Mouse (Mus musculus) kidney, adult 2 months (tissue): Measurements from ENCODE around the gene Zfp36l2. TPM values are rescaled to one million over a fixed set of nuclear protein-coding genes. Genes with fewer than 3 reads are reported as not detected.

Experiments used
- DNase-seq: peaks from one replicate; pipeline ENCODE4 v3.0.0; 2021
- H3K27ac ChIP-seq: fragments of 200-500 bp; 2 replicates; pipeline ENCODE4 v1.5.1; 2012; ENCODE audit warnings: low read depth, low read length, control low read depth, inconsistent platforms; ENCODE audit not compliant: insufficient read depth
- H3K27me3 ChIP-seq: fragments of 200-500 bp; replicated peaks from 2 replicates; pipeline ENCODE4 v1.6.1; 2012; ENCODE audit warnings: mild to moderate bottlenecking, moderate library complexity, low read length, inconsistent platforms; ENCODE audit not compliant: control insufficient read depth, insufficient read depth
- H3K36me3 ChIP-seq: fragments of 200-500 bp; 2 replicates; pipeline ENCODE4 v1.6.1; 2012; ENCODE audit warnings: mild to moderate bottlenecking, moderate library complexity, low read length, inconsistent platforms; ENCODE audit not compliant: control insufficient read depth, insufficient read depth
- H3K4me1 ChIP-seq: fragments of 200-500 bp; 2 replicates; pipeline ENCODE4 v1.6.1; 2011; ENCODE audit warnings: low read length; ENCODE audit not compliant: control insufficient read depth, insufficient read depth
- H3K4me3 ChIP-seq: fragments of 200-500 bp; 2 replicates; pipeline ENCODE4 v1.5.1; 2011; ENCODE audit warnings: mild to moderate bottlenecking, low read depth, low read length, control low read depth; ENCODE audit not compliant: insufficient read depth
- CTCF ChIP-seq: fragments of 200-500 bp; conservative IDR thresholded peaks from 2 replicates; pipeline ENCODE4 v1.5.1; 2011; ENCODE audit warnings: low read depth, mild to moderate bottlenecking, control low read depth, low read length, moderate library complexity, mixed read lengths; ENCODE audit not compliant: insufficient read depth, insufficient read length
- POLR2A ChIP-seq: fragments of 200-500 bp; IDR thresholded peaks from one replicate; pipeline ENCODE4 v1.6.1; 2011; ENCODE audit warnings: low read depth, low read length, control low read depth
- WGBS: fragments of 180-500 bp; shearing (Covaris S2); methylation state at CpG from one replicate; pipeline ENCODE4 v1.1.7; 2018; 5-methylcytosine and 5-hydroxymethylcytosine counted together
- polyA plus RNA-seq: library from polyadenylated mRNA; depleted of rRNA; stranded (reverse); fragments of >200 nt; gene quantifications from 2 replicates; pipeline ENCODE4 v1.2.3, GENCODE M21; 2012

Zfp36l2 gene
- polyA plus RNA-seq, 1 experiment: 34.3 TPM

DNA sequence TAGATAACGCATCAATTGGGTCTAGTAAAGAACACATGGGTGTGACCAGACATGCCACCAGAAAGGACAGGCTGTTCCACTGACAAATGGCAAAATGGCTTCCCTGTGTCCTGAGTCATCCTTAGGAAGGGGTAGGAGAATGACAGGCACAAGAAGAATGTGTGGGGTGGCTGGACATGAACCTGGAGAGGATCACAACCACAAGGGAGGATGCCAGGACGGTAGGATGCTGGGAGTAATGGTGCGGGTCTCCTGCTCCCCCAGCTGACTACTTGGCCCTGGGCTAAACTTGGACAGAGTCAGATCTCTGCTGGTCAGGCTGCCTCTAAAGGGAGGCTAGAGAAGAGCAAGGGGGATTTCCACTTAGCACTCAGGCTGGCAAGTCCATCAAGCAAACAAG is 8.1 kb upstream of the Zfp36l2 start:
- H3K4me3 ChIP-seq: no peak overlapping the region
- no peak overlapping the region for H3K27ac ChIP-seq
- no peak for TF ChIP-seq CTCF
- no peak for TF ChIP-seq POLR2A
- WGBS: 88% methylated on average over 3 of the region's 3 CpGs
- no peaks in the 10 kb centered on the region for H3K36me3 ChIP-seq
- no peaks in the 10 kb centered on the region for H3K4me1 ChIP-seq
- no peaks in the 10 kb centered on the region for H3K27me3 ChIP-seq
- no peak for DNase-seq

- DNase-seq: no peak
Observed at GRCm38 (mm10) chr17:84195003-84195395, 7.3 kb upstream of the Zfp36l2 start.

DNA sequence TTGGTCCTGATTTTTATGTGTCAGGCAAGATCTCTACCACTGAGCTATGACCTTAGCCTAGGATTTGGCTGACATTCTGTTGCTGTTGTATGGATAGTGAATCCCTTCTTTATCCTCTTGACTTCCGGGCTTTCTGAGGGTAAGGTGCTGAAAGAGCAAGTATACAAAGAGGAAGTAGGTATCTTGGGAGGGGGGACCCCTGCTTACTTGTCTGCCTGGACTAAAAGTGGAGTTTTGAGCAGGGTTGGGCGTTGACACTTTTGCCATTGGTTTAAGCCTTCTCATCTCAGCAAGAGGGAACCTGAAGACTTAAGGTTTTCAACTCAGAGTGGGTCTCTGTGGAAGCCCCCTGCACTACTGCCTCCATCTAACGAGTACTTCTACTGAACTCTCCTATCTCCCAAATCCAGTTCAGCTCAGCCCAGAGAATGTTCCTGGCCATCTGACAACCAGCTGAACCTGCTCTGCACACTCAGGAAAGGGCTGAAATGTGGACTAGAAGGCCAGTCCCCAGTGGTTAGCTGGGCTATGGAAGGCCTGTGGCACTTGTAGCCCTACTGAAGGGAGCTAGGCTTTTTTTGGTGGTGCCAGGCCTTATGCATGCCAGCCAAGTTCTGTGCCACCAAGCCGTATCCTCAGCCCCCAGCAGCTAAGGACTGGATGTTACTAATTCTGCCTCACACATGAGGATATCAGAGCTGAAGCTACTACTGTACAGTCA is 6.7 kb upstream of the Zfp36l2 start:
- DNase-seq: no peak
- no peak for TF ChIP-seq POLR2A
- TF ChIP-seq CTCF: no peak
- Histone ChIP-seq H3K27me3 (no peaks in the 10 kb centered on the region), H3K36me3 (no peaks in the 10 kb centered on the region), H3K4me3 (no peak overlapping the region), H3K27ac (no peak overlapping the region), H3K4me1 (no peaks in the 10 kb centered on the region)
- 88% methylated on average over 4 of the region's 4 CpGs for WGBS

More at GRCm38 (mm10) chr17:84195003-84195395, 7.3 kb upstream of the Zfp36l2 start:
- no peak overlapping the region for H3K4me3 ChIP-seq
- 58% methylated on average over 4 of the region's 4 CpGs for WGBS
- H3K36me3 ChIP-seq: no peaks in the 10 kb centered on the region
- H3K27ac ChIP-seq: no peak overlapping the region
- no peaks in the 10 kb centered on the region for H3K27me3 ChIP-seq
- TF ChIP-seq CTCF (no peak), POLR2A (no peak)
- no peaks in the 10 kb centered on the region for H3K4me1 ChIP-seq

GRCm38 (mm10) chr17:84193411-84193810 is 5.7 kb upstream of the Zfp36l2 start:
- no peaks in the 10 kb centered on the region for H3K27me3 ChIP-seq
- no peak overlapping the region for H3K4me3 ChIP-seq
- no peak overlapping the region for H3K27ac ChIP-seq
- no peak for DNase-seq
- WGBS: 95% methylated on average over 9 of the region's 9 CpGs
- TF ChIP-seq POLR2A (no peak), CTCF (no peak)
- peaks cover 9% of the 10 kb centered on the region; the same call in 1 of the 2 replicates for H3K4me1 ChIP-seq
- no peaks in the 10 kb centered on the region for H3K36me3 ChIP-seq

- 86% methylated on average over 4 of the region's 4 CpGs for WGBS
- no peak for DNase-seq
- no peaks in the 10 kb centered on the region for H3K36me3 ChIP-seq
- no peak overlapping the region for H3K27ac ChIP-seq
- peaks cover 9% of the 10 kb centered on the region; the same call in 1 of the 2 replicates for H3K4me1 ChIP-seq
- H3K4me3 ChIP-seq: no peak overlapping the region
- no peaks in the 10 kb centered on the region for H3K27me3 ChIP-seq
- TF ChIP-seq POLR2A: no peak
- TF ChIP-seq CTCF: no peak
Observed at GRCm38 (mm10) chr17:84191946-84192345, 4.2 kb upstream of the Zfp36l2 start.

DNA sequence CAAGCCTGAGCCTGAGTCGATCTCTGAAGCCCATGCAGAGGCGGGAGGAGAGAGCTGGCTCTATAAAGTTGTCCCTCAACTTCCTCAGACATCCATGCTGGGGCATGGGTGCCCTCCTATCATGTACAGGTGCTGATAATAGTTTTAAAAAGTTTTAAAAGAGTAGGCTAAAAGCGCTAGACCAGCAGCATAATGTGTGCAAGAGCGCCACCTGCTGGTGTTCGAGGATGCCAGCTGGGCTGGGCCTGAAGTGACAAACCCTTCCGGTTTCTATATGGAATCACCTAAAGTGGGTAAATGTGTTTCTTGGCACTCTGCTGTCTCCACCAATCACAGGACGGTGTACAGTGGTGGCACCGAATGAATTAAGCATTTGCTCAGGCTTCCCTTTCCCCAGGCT is 3.1 kb upstream of the Zfp36l2 start:
- Histone ChIP-seq H3K27ac (no peak overlapping the region), H3K4me1 (peaks cover 9% of the 10 kb centered on the region; the same call in 1 of the 2 replicates), H3K36me3 (peaks cover 7% of the 10 kb centered on the region), H3K27me3 (no peaks in the 10 kb centered on the region), H3K4me3 (no peak overlapping the region)
- 21% methylated on average over 8 of the region's 8 CpGs for WGBS
- peak; percentile 85 for DNase-seq
- TF ChIP-seq CTCF: peak; percentile 91
- TF ChIP-seq POLR2A: no peak

GRCm38 (mm10) chr17:84189127-84189854 is 1.5 kb upstream of the Zfp36l2 start:
- Histone ChIP-seq H3K4me3 (no peak overlapping the region), H3K36me3 (peaks cover 17% of the 10 kb centered on the region), H3K27me3 (no peaks in the 10 kb centered on the region), H3K4me1 (peaks cover 9% of the 10 kb centered on the region; the same call in 1 of the 2 replicates), H3K27ac (peak overlapping the region; percentile 98)
- DNase-seq: peak; percentile 48
- WGBS: 61% methylated on average over 5 of the region's 5 CpGs
- TF ChIP-seq CTCF (no peak), POLR2A (no peak)
